In genomic region chr17:62464994-62465393, GRCm38 (mm10) we compare ENCODE assay signal across 28 mouse cellular contexts.
DNase-seq lines count a peak whose midpoint lies in the region; ATAC-seq lines count a peak whose summit lies in the region.
"Had no signal": no experiment of that assay in that cellular context is flagged by ENCODE, and none has a peak within 500 bp of the region (broad histone marks: within the 10 kb centered on the region; RNA-seq: fewer than 3 reads in every experiment).

No protein-coding gene starts in this region.

- DNase-seq in embryonic facial prominence, embryonic 14.5 days (ENCODE audit: low spot score) = peak; percentile 45
- no peak for DNase-seq in embryonic facial prominence, embryonic 10.5 days (ENCODE audit: low spot score)
- DNase-seq in lung, postnatal 25 days (ENCODE audit: low spot score) = no peak
- DNase-seq in lung, postnatal 36 days = peak; percentile 3
- DNase-seq in lung, postnatal 10 days = no peak
- DNase-seq in NIH3T3 (ENCODE audit: low read depth) = peak; percentile 12
- DNase-seq: adrenal gland, adult 2 months; adrenal gland, postnatal 10 days; adrenal gland, postnatal 25 days; B cell, adult 2 months; cerebellum, adult 11 months; cerebellum, adult 18-20 months; cerebellum, adult 8-10 months; cerebellum, adult 9-11 months; cerebellum, postnatal 14 days; cerebellum, postnatal 36 days; embryo, embryonic 11 days had no signal

- H3K4me3 ChIP-seq in embryonic facial prominence, embryonic 14.5 days (ENCODE audit: low read depth, low read length) = no peak overlapping the region
- H3K4me3 ChIP-seq in embryonic facial prominence, embryonic 10.5 days = no peak overlapping the region
- H3K4me3 ChIP-seq in lung, embryonic 16.5 days (ENCODE audit: low read length) = no peak overlapping the region
- H3K4me3 ChIP-seq: embryonic facial prominence, embryonic 12.5 days; embryonic facial prominence, embryonic 15.5 days; erythroblast, embryonic 14.5 days; forebrain, embryonic 10.5 days; forebrain, embryonic 12.5 days had no signal

- H3K4me1 ChIP-seq in embryonic facial prominence, embryonic 14.5 days (ENCODE audit: control insufficient read depth, insufficient read depth, low read length) = peaks cover 6% of the 10 kb centered on the region; the same call in 1 of the 2 replicates
- H3K4me1 ChIP-seq in embryonic facial prominence, embryonic 10.5 days = peaks cover 8% of the 10 kb centered on the region; the same call in 1 of the 2 replicates
- peaks cover 4% of the 10 kb centered on the region; the same call in 1 of the 2 replicates for H3K4me1 ChIP-seq in lung, embryonic 16.5 days (replicated peaks; ENCODE audit: control insufficient read depth, insufficient read depth, low read length)
- H3K4me1 ChIP-seq: embryonic facial prominence, embryonic 12.5 days; embryonic facial prominence, embryonic 15.5 days; forebrain, embryonic 12.5 days had no signal

- ATAC-seq in embryonic facial prominence, embryonic 14.5 days (ENCODE audit: low read depth) = no peak
- peak; percentile 62 for ATAC-seq in lung, embryonic 16.5 days (ENCODE audit: low read depth)
- ATAC-seq: CD4-positive, CD25-positive, alpha-beta regulatory T cell, adult 4 months; forebrain, embryonic 14.5 days; forebrain, embryonic 16.5 days had no signal

- H3K27me3 ChIP-seq in embryonic facial prominence, embryonic 14.5 days (replicated peaks; ENCODE audit: control insufficient read depth, insufficient read depth, low read length) = no peaks in the 10 kb centered on the region
- no peaks in the 10 kb centered on the region for H3K27me3 ChIP-seq in embryonic facial prominence, embryonic 10.5 days (replicated peaks; ENCODE audit: low read depth, poor library complexity, severe bottlenecking)
- H3K27me3 ChIP-seq in lung, embryonic 16.5 days (ENCODE audit: control insufficient read depth, insufficient read depth, low read depth, low read length) = no peaks in the 10 kb centered on the region
- H3K27me3 ChIP-seq: CH12.LX; embryonic facial prominence, embryonic 12.5 days; embryonic facial prominence, embryonic 15.5 days; forebrain, embryonic 12.5 days had no signal

- H3K9me3 ChIP-seq in embryonic facial prominence, embryonic 14.5 days (ENCODE audit: control insufficient read depth, low read length) = no peaks in the 10 kb centered on the region
- H3K9me3 ChIP-seq in embryonic facial prominence, embryonic 10.5 days = no peaks in the 10 kb centered on the region
- H3K9me3 ChIP-seq in lung, embryonic 16.5 days (ENCODE audit: control insufficient read depth, low read length) = no peaks in the 10 kb centered on the region
- H3K9me3 ChIP-seq: embryonic facial prominence, embryonic 12.5 days; embryonic facial prominence, embryonic 15.5 days; forebrain, embryonic 10.5 days; forebrain, embryonic 12.5 days had no signal

- no peak overlapping the region for H3K9ac ChIP-seq in embryonic facial prominence, embryonic 14.5 days (ENCODE audit: low read depth, low read length)
- H3K9ac ChIP-seq in lung, embryonic 16.5 days (ENCODE audit: low read length) = no peak overlapping the region
- H3K9ac ChIP-seq: embryonic facial prominence, embryonic 12.5 days; embryonic facial prominence, embryonic 15.5 days; forebrain, embryonic 12.5 days had no signal

- H3K27ac ChIP-seq in embryonic facial prominence, embryonic 14.5 days (replicated peaks; ENCODE audit: low read depth, low read length) = no peak overlapping the region
- H3K27ac ChIP-seq in embryonic facial prominence, embryonic 10.5 days (replicated peaks) = no peak overlapping the region
- H3K27ac ChIP-seq in lung, embryonic 16.5 days (ENCODE audit: low read length) = no peak overlapping the region
- H3K27ac ChIP-seq: embryonic facial prominence, embryonic 12.5 days; forebrain, embryonic 10.5 days; forebrain, embryonic 12.5 days had no signal

- H3K4me2 ChIP-seq in embryonic facial prominence, embryonic 14.5 days (ENCODE audit: low read depth, low read length) = no peak overlapping the region
- no peak overlapping the region for H3K4me2 ChIP-seq in lung, embryonic 16.5 days (ENCODE audit: low read depth, low read length)
- H3K4me2 ChIP-seq: embryonic facial prominence, embryonic 12.5 days; embryonic facial prominence, embryonic 15.5 days; forebrain, embryonic 12.5 days had no signal

- WGBS in embryonic facial prominence, embryonic 14.5 days = 55% methylated on average over 4 of the region's 4 CpGs
- 65% methylated on average over 4 of the region's 4 CpGs for WGBS in embryonic facial prominence, embryonic 10.5 days
- 50% methylated on average over 4 of the region's 4 CpGs for WGBS in lung, embryonic 16.5 days

- no peaks in the 10 kb centered on the region for H3K36me3 ChIP-seq in embryonic facial prominence, embryonic 14.5 days (ENCODE audit: control insufficient read depth, insufficient read depth, low read length)
- H3K36me3 ChIP-seq in embryonic facial prominence, embryonic 10.5 days (replicated peaks) = no peaks in the 10 kb centered on the region
- no peaks in the 10 kb centered on the region for H3K36me3 ChIP-seq in lung, embryonic 16.5 days (ENCODE audit: control insufficient read depth, insufficient read depth, low read length)
- H3K36me3 ChIP-seq: embryonic facial prominence, embryonic 12.5 days; embryonic facial prominence, embryonic 15.5 days; forebrain, embryonic 10.5 days; forebrain, embryonic 12.5 days; G1E had no signal

Comparison
In these comparisons a context has a peak if more than half of its experiments do, and no peak if none do; other contexts are left out.
1. DNase-seq: peak in embryonic facial prominence, embryonic 14.5 days (single experiment), lung, postnatal 36 days (single experiment) and NIH3T3 (single experiment); none in embryonic facial prominence, embryonic 10.5 days (single experiment), lung, postnatal 25 days (single experiment) and lung, postnatal 10 days (single experiment).